Mouse (Mus musculus) natural killer cell, adult 2 months (primary cell): ENCODE data around the gene Gm42906.

Experiments used
- DNase-seq, 2 experiments: peaks; one replicate each; pipeline ENCODE4 v3.0.0; 2022; ENCODE audit warnings: low spot score in 2 of 2

Gm42906 gene

GRCm38 (mm10) chr5:151393821-151394662 is 33.9 kb downstream of the Gm42906 start:
- DNase-seq, result no peak

- no peak for DNase-seq
These were observed 38.1 kb downstream of the Gm42906 start for GRCm38 (mm10) chr5:151389827-151390226.

- no peak for DNase-seq
These were observed 48.1 kb downstream of the Gm42906 start for GRCm38 (mm10) chr5:151379896-151380295.

- no peak for DNase-seq
These were observed 48.8 kb downstream of the Gm42906 start for GRCm38 (mm10) chr5:151379210-151379609.

- DNase-seq, result no peak
These were observed 51.0 kb downstream of the Gm42906 start for GRCm38 (mm10) chr5:151376931-151377330.

- no peak for DNase-seq
These were observed 53.1 kb downstream of the Gm42906 start for GRCm38 (mm10) chr5:151374825-151375224.

- DNase-seq, result no peak
These were observed 56.8 kb downstream of the Gm42906 start for GRCm38 (mm10) chr5:151371130-151371529.

GRCm38 (mm10) chr5:151369306-151369721 is 58.6 kb downstream of the Gm42906 start:
- DNase-seq, result peak in 1 of 2 experiments; percentile 15

- DNase-seq, result peak; percentile 99 to 100
These were observed 59.4 kb downstream of the Gm42906 start for GRCm38 (mm10) chr5:151368395-151369190.

GRCm38 (mm10) chr5:151367881-151368394 is 60.0 kb downstream of the Gm42906 start:
- peak in 1 of 2 experiments; percentile 2 for DNase-seq

- no peak for DNase-seq
These were observed 60.6 kb downstream of the Gm42906 start for GRCm38 (mm10) chr5:151367317-151367716.

GRCm38 (mm10) chr5:151363343-151364000 is 64.5 kb downstream of the Gm42906 start:
- no peak for DNase-seq

GRCm38 (mm10) chr5:151349616-151350015 is 78.3 kb downstream of the Gm42906 start:
- no peak for DNase-seq

- no peak for DNase-seq
These were observed 79.5 kb downstream of the Gm42906 start for GRCm38 (mm10) chr5:151348418-151348817.

GRCm38 (mm10) chr5:151346626-151347025 is 81.3 kb downstream of the Gm42906 start:
- no peak for DNase-seq

GRCm38 (mm10) chr5:151344737-151345136 is 83.2 kb downstream of the Gm42906 start:
- DNase-seq, result no peak

GRCm38 (mm10) chr5:151333686-151334085 is 94.3 kb downstream of the Gm42906 start:
- DNase-seq, result no peak

GRCm38 (mm10) chr5:151333191-151333594 is 94.8 kb downstream of the Gm42906 start:
- DNase-seq, result no peak

- DNase-seq, result no peak
These were observed 112.0 kb downstream of the Gm42906 start for GRCm38 (mm10) chr5:151315804-151316597.

GRCm38 (mm10) chr5:151300286-151300685 is 127.7 kb downstream of the Gm42906 start:
- DNase-seq, result no peak

GRCm38 (mm10) chr5:151299576-151299975 is 128.4 kb downstream of the Gm42906 start:
- no peak for DNase-seq
